12 mouse cellular contexts compared by ENCODE assay signal in genomic region chr13:85164512-85165124, GRCm38 (mm10). TPM values are rescaled to one million over a fixed set of nuclear protein-coding genes. Genes with fewer than 3 reads are reported as not detected.
A peak's percentile ranks its signal among the peaks of the same experiment; 100 is the strongest.
DNase-seq lines count a peak whose midpoint lies in the region; ATAC-seq and TF ChIP-seq lines count a peak whose summit lies in the region.
"Had no signal": no experiment of that assay in that cellular context is flagged by ENCODE, and none has a peak within 500 bp of the region (broad histone marks: within the 10 kb centered on the region; RNA-seq: fewer than 3 reads in every experiment).

No protein-coding gene starts in this region.

- no peak overlapping the region for H3ac ChIP-seq in myocyte (ENCODE audit: control insufficient read depth, insufficient read length)

- 0 out of 2 replicates have a peak, but pooled peaks cover 3% of the 10 kb centered on the region for H3K4me1 ChIP-seq in forebrain, embryonic 12.5 days
- H3K4me1 ChIP-seq: limb, embryonic 12.5 days; stomach, embryonic 15.5 days had no signal

- peak; percentile 32 to 40 for DNase-seq in left cerebral cortex, postnatal 14 days (ENCODE audit: low spot score in 2 of 2)
- DNase-seq in left cerebral cortex, adult 11 months (ENCODE audit: low spot score) = no peak
- DNase-seq in Patski (ENCODE audit: low read depth, low spot score) (no peak), MN1 (ENCODE audit: low spot score) (no peak)
- DNase-seq in lung, postnatal 36 days = no peak
- DNase-seq: adrenal gland, adult 2 months; heart, postnatal 10 days had no signal

- H3K27me3 ChIP-seq in Patski (peaks cover 27% of the 10 kb centered on the region), myocyte (ENCODE audit: control insufficient read depth, insufficient read depth, insufficient read length) (no peaks in the 10 kb centered on the region)
- no peaks in the 10 kb centered on the region for H3K27me3 ChIP-seq in forebrain, embryonic 12.5 days
- H3K27me3 ChIP-seq: limb, embryonic 12.5 days; stomach, embryonic 15.5 days had no signal

- CTCF ChIA-PET in Patski (lab: Charles Lee) = interaction anchor here (1.4 kb wide), 1 partner anchor 12 kb away, joined by 4 read pairs; no protein-coding TSS in a partner anchor

- no peak overlapping the region for H3K27ac ChIP-seq in forebrain, embryonic 12.5 days
- H3K27ac ChIP-seq: limb, embryonic 12.5 days; stomach, embryonic 15.5 days had no signal

- 36% methylated on average over 4 of the region's 4 CpGs for WGBS in forebrain, embryonic 12.5 days

- peak overlapping the region; percentile 39 for H3K4me2 ChIP-seq in forebrain, embryonic 12.5 days
- H3K4me2 ChIP-seq in myocyte (ENCODE audit: low read depth) = peak overlapping the region; percentile 32
- H3K4me2 ChIP-seq: limb, embryonic 12.5 days; stomach, embryonic 15.5 days had no signal

- no peak for TF ChIP-seq POLR2A in myocyte (IDR thresholded peaks at IDR 0.05; ENCODE audit: insufficient read length, low read depth)

- no peak for ATAC-seq in Patski
- peak; percentile 70; the same call in 1 of the 2 replicates for ATAC-seq in forebrain, embryonic 12.5 days (ENCODE audit: low FRiP score)

- H3K4me3 ChIP-seq in forebrain, embryonic 12.5 days (replicated peaks) = no peak overlapping the region
- H3K4me3 ChIP-seq in myocyte = no peak overlapping the region
- H3K4me3 ChIP-seq: erythroblast, embryonic 14.5 days; limb, embryonic 12.5 days; stomach, embryonic 15.5 days had no signal

- H3K79me2 ChIP-seq in myocyte (ENCODE audit: control insufficient read depth, insufficient read depth) = no peaks in the 10 kb centered on the region

- H3K36me3 ChIP-seq in forebrain, embryonic 12.5 days (replicated peaks) = no peaks in the 10 kb centered on the region
- H3K36me3 ChIP-seq in myocyte (ENCODE audit: control insufficient read depth, insufficient read depth) = no peaks in the 10 kb centered on the region
- H3K36me3 ChIP-seq: limb, embryonic 12.5 days; stomach, embryonic 15.5 days had no signal

- no peak overlapping the region for H3K9ac ChIP-seq in forebrain, embryonic 12.5 days
- H3K9ac ChIP-seq: limb, embryonic 12.5 days; stomach, embryonic 15.5 days had no signal

- TF ChIP-seq CTCF in Patski (IDR thresholded peaks at IDR 0.05) = peak; percentile 42

- in situ Hi-C loops in Patski (cut with MboI; ENCODE audit: low pct_unique_long_range_greater_than_20kb) = loop anchor here (25.0 kb wide), 1 partner anchor 1502 kb away; no protein-coding TSS in a partner anchor

- POLR2A ChIA-PET in Patski (lab: Charles Lee) = interaction anchor here (0.7 kb wide), 1 partner anchor 181 kb away, joined by 3 read pairs; no protein-coding TSS in a partner anchor

- H3K9me3 ChIP-seq in forebrain, embryonic 12.5 days = no peaks in the 10 kb centered on the region
- H3K9me3 ChIP-seq: limb, embryonic 12.5 days; stomach, embryonic 15.5 days had no signal

- intact Hi-C loops in left cerebral cortex, postnatal 14 days (cut with DNase I) = loop anchor here (5.0 kb wide), 2 partner anchors 212 to 402 kb away; no protein-coding TSS in a partner anchor

TF ChIP-seq in myocyte, 11 proteins besides CTCF, POLR2A, EP300 and RAD21:
- TF ChIP-seq MYOD1 (IDR thresholded peaks at IDR 0.05; ENCODE audit: control insufficient read depth in 1 of 3, insufficient read length in 2 of 3, low read depth in 2 of 3) = no peak
- no peak for TF ChIP-seq MAX (IDR thresholded peaks at IDR 0.05; ENCODE audit: low read depth)
- no peak for TF ChIP-seq REST (IDR thresholded peaks at IDR 0.05; ENCODE audit: insufficient read depth, insufficient read length)
- no peak for TF ChIP-seq POLR2AphosphoS2 (IDR thresholded peaks at IDR 0.05; ENCODE audit: insufficient read length, low read depth)
- TF ChIP-seq SRF (IDR thresholded peaks at IDR 0.05; ENCODE audit: control insufficient read depth, insufficient read length, low read depth) = no peak
- no peak for TF ChIP-seq USF1 (IDR thresholded peaks at IDR 0.05; ENCODE audit: low read depth)
- TF ChIP-seq TCF3 (IDR thresholded peaks at IDR 0.05; ENCODE audit: insufficient read length, low read depth) = no peak
- no peak for TF ChIP-seq E2F4 (IDR thresholded peaks at IDR 0.05; ENCODE audit: insufficient read depth)
- TF ChIP-seq MYOG (IDR thresholded peaks at IDR 0.05; ENCODE audit: control insufficient read depth in 1 of 3, insufficient read depth in 1 of 3, insufficient read length in 2 of 3, low read depth in 2 of 3) = no peak
- TF ChIP-seq CEBPB (IDR thresholded peaks at IDR 0.05; ENCODE audit: insufficient read depth, poor library complexity, severe bottlenecking) = no peak
- no peak for TF ChIP-seq TCF12 (IDR thresholded peaks at IDR 0.05; ENCODE audit: insufficient read depth, poor library complexity, severe bottlenecking)
TF ChIP-seq in myocyte: peak in this region for 0.

RNA-seq across cellular contexts. Expression of gene Ccnh, which starts 24.6 kb away (rescaled TPM):
- 10 to 100 TPM; 43.9 to 48.2 TPM for total RNA-seq in left cerebral cortex, postnatal 14 days (2021)
- polyA plus RNA-seq in Patski (2021) (33.7 TPM), myocyte (2012; fragmentation: generic; extraction: Trizol) (31.5 TPM)
- polyA plus RNA-seq in forebrain, embryonic 12.5 days (2016; fragmentation: Nextera tagmentation; extraction: Ambion mirVana) = 125 and 126 TPM in 2 replicates

Comparison
In these comparisons a context has a peak if more than half of its experiments do, and no peak if none do; other contexts are left out.
1. DNase-seq: peak in left cerebral cortex, postnatal 14 days (2 of 2); none in left cerebral cortex, adult 11 months (single experiment), Patski (single experiment), lung, postnatal 36 days (single experiment) and MN1 (single experiment).